Mouse (Mus musculus) gastrocnemius, postnatal 36 days (tissue): ENCODE data around the gene Kalrn. TPM values are rescaled to one million over a fixed set of nuclear protein-coding genes. Genes with fewer than 3 reads are reported as not detected.
A peak's percentile ranks its signal among the peaks of the same experiment; 100 is the strongest.

Source experiments
- DNase-seq, 2 experiments: peaks; one replicate each; pipeline ENCODE4 v3.0.0; 2022
- intact Hi-C: fragments of 180-260 bp; cut with DNase I; formaldehyde crosslinking; loops from one replicate; pipeline ENCODE4 v1.15.1; 2025
- total RNA-seq, 2 experiments: library from RNA; stranded (reverse); gene quantifications; 2 replicates each; pipeline ENCODE4 v1.2.3; 2021

Kalrn gene
- total RNA-seq, 2 experiments from 2014 or later, result 19.0 to 21.5 TPM

GRCm38 (mm10) chr16:34382992-34383391 lies 190.3 kb downstream of the Kalrn start:
- DNase-seq, result no peak
- intact Hi-C loops, result no loop called here

GRCm38 (mm10) chr16:34376166-34376857 lies 197.0 kb downstream of the Kalrn start:
- DNase-seq, result no peak
- intact Hi-C loops, result no loop called here

- DNase-seq, result no peak
- intact Hi-C loops, result no loop called here
These were observed 199.8 kb downstream of the Kalrn start for GRCm38 (mm10) chr16:34373519-34373918.

- DNase-seq, result peak; percentile 17 to 27
- intact Hi-C loops, result no loop called here
These were observed 201.1 kb downstream of the Kalrn start for GRCm38 (mm10) chr16:34372103-34372741.

GRCm38 (mm10) chr16:34359206-34359605 lies 214.1 kb downstream of the Kalrn start:
- intact Hi-C loops, result no loop called here
- no peak for DNase-seq

GRCm38 (mm10) chr16:34355547-34355946 lies 217.8 kb downstream of the Kalrn start:
- no peak for DNase-seq
- intact Hi-C loops, result no loop called here

- no peak for DNase-seq
- intact Hi-C loops, result no loop called here
These were observed 219.3 kb downstream of the Kalrn start for GRCm38 (mm10) chr16:34354042-34354441.

- no peak for DNase-seq
- intact Hi-C loops, result no loop called here
These were observed 220.6 kb downstream of the Kalrn start for GRCm38 (mm10) chr16:34352747-34353146.

GRCm38 (mm10) chr16:34351575-34352150 lies 221.7 kb downstream of the Kalrn start:
- DNase-seq, result no peak
- intact Hi-C loops, result no loop called here

- intact Hi-C loops, result loop anchor here (5.0 kb wide), 1 partner anchor 180 kb away; no protein-coding TSS in a partner anchor
- peak in 1 of 2 experiments; percentile 61 for DNase-seq
These were observed 225.8 kb downstream of the Kalrn start for GRCm38 (mm10) chr16:34347574-34347973.

GRCm38 (mm10) chr16:34344895-34345876 lies 228.1 kb downstream of the Kalrn start:
- intact Hi-C loops, result loop anchor here (5.0 kb wide), 2 partner anchors 182 to 262 kb away; no protein-coding TSS in a partner anchor
- no peak for DNase-seq

GRCm38 (mm10) chr16:34343968-34344367 lies 229.4 kb downstream of the Kalrn start:
- no peak for DNase-seq
- intact Hi-C loops, result loop anchor here (5.0 kb wide), 1 partner anchor 263 kb away; no protein-coding TSS in a partner anchor

- intact Hi-C loops, result loop anchor here (5.0 kb wide), 1 partner anchor 264 kb away; no protein-coding TSS in a partner anchor
- no peak for DNase-seq
These were observed 230.2 kb downstream of the Kalrn start for GRCm38 (mm10) chr16:34343161-34343560.

- no peak for DNase-seq
- intact Hi-C loops, result loop anchor here (5.0 kb wide), 1 partner anchor 265 kb away; no protein-coding TSS in a partner anchor
These were observed 230.8 kb downstream of the Kalrn start for GRCm38 (mm10) chr16:34342369-34343160.

- intact Hi-C loops, result no loop called here
- DNase-seq, result no peak
These were observed 238.4 kb downstream of the Kalrn start for GRCm38 (mm10) chr16:34334919-34335318.

- DNase-seq, result no peak
- intact Hi-C loops, result no loop called here
These were observed 241.7 kb downstream of the Kalrn start for GRCm38 (mm10) chr16:34331630-34332029.

GRCm38 (mm10) chr16:34329876-34330275 lies 243.5 kb downstream of the Kalrn start:
- DNase-seq, result no peak
- intact Hi-C loops, result no loop called here

GRCm38 (mm10) chr16:34329431-34329873 lies 243.9 kb downstream of the Kalrn start:
- DNase-seq, result no peak
- intact Hi-C loops, result no loop called here

- intact Hi-C loops, result no loop called here
- DNase-seq, result no peak
These were observed 245.4 kb downstream of the Kalrn start for GRCm38 (mm10) chr16:34327890-34328289.
